Mouse (Mus musculus) C2C12 (cell line): Measurements from ENCODE around the gene Atg16l1.

Source experiments
- CEBPB ChIP-seq: IDR thresholded peaks from one replicate; pipeline ENCODE4 v1.6.1; 2011; ENCODE audit warnings: low read depth, mild to moderate bottlenecking, control low read depth, moderate library complexity
- CTCF ChIP-seq: IDR thresholded peaks from one replicate; pipeline ENCODE4 v1.5.1; 2011; ENCODE audit not compliant: control insufficient read depth, insufficient read depth, insufficient read length
- FOSL1 ChIP-seq: IDR thresholded peaks from one replicate; pipeline ENCODE4 v1.8.0; 2011; ENCODE audit warnings: mild to moderate bottlenecking, low read length; ENCODE audit not compliant: poor library complexity, insufficient read depth, severe bottlenecking
- MAX ChIP-seq: IDR thresholded peaks from one replicate; pipeline ENCODE4 v1.6.1; 2011; ENCODE audit warnings: mild to moderate bottlenecking, control low read depth
- USF1 ChIP-seq: IDR thresholded peaks from one replicate; pipeline ENCODE4 v1.6.1; 2011; ENCODE audit warnings: low read depth, mild to moderate bottlenecking, control low read depth, moderate library complexity

- no peak for TF ChIP-seq CEBPB
- TF ChIP-seq CTCF, result no peak
- TF ChIP-seq USF1, result no peak
- no peak for TF ChIP-seq MAX
- TF ChIP-seq FOSL1, result no peak
These were observed 25.8 kb upstream of the Atg16l1 start for GRCm38 (mm10) chr1:87729850-87730249.
